Mouse (Mus musculus) thymus, adult 2 months (tissue): ENCODE measurements around the gene Tmem86b.

Experiments
- CTCF ChIP-seq: fragments of 200-500 bp; IDR thresholded peaks from 2 replicates; pipeline ENCODE4 v1.5.1; 2012; ENCODE audit warnings: mild to moderate bottlenecking, control low read depth, low read length, moderate library complexity, borderline replicate concordance; ENCODE audit not compliant: control insufficient read depth, poor library complexity, insufficient read depth; ENCODE audit errors: extremely low read depth
- POLR2A ChIP-seq: fragments of 200-500 bp; IDR thresholded peaks from 2 replicates; pipeline ENCODE4 v1.6.1; 2012; ENCODE audit warnings: mild to moderate bottlenecking, low read length, control low read depth, moderate library complexity; ENCODE audit not compliant: control insufficient read depth, poor library complexity, insufficient read depth; ENCODE audit errors: extremely low read depth

- TF ChIP-seq CTCF = no peak
- no peak for TF ChIP-seq POLR2A
Measured at GRCm38 (mm10) chr7:4612956-4613355, 18.3 kb downstream of the Tmem86b start.
